Mouse (Mus musculus) lung, postnatal 0 days (tissue): ENCODE data around the gene Chn2. TPM values are rescaled to one million over a fixed set of nuclear protein-coding genes. Genes with fewer than 3 reads are reported as not detected.

Experiments used
- ATAC-seq: fragments of 200-750 bp; cut with Nextera tagmentation; 2 replicates; pipeline ENCODE4 v1.8.0; 2017; ENCODE audit warnings: moderate library complexity
- DNase-seq: peaks from one replicate; pipeline ENCODE4 v3.0.0-alpha.2; 2016; ENCODE audit warnings: low spot score
- H3K27ac ChIP-seq: fragments of 300-500 bp; sonication (generic); 2 replicates; pipeline ENCODE4 v1.5.1; 2014; ENCODE audit warnings: antibody characterized with exemption, mild to moderate bottlenecking, low read length, mixed read lengths
- H3K27me3 ChIP-seq: fragments of 300-500 bp; sonication (generic); replicated peaks from 2 replicates; pipeline ENCODE4 v1.6.1; 2014; ENCODE audit warnings: low read length, mixed read lengths; ENCODE audit not compliant: insufficient read depth
- H3K36me3 ChIP-seq: fragments of 300-500 bp; sonication (generic); 2 replicates; pipeline ENCODE4 v1.6.1; 2014; ENCODE audit warnings: low read length, mixed read lengths; ENCODE audit not compliant: insufficient read depth
- H3K4me1 ChIP-seq: fragments of 300-500 bp; sonication (generic); 2 replicates; pipeline ENCODE4 v1.6.1; 2014; ENCODE audit warnings: antibody characterized with exemption, low read depth, low read length, mixed read lengths; ENCODE audit not compliant: insufficient read depth
- H3K4me2 ChIP-seq: fragments of 300-500 bp; sonication (generic); replicated peaks from 2 replicates; pipeline ENCODE4 v1.6.1; 2014; ENCODE audit warnings: low read depth, mild to moderate bottlenecking, low read length, moderate library complexity, mixed read lengths
- H3K4me3 ChIP-seq: fragments of 300-500 bp; sonication (generic); 2 replicates; pipeline ENCODE4 v1.5.1; 2014; ENCODE audit warnings: low read depth, low read length
- H3K9ac ChIP-seq: fragments of 300-500 bp; sonication (generic); replicated peaks from 2 replicates; pipeline ENCODE4 v1.6.1; 2014; ENCODE audit warnings: low read depth, mild to moderate bottlenecking
- H3K9me3 ChIP-seq: fragments of 300-500 bp; sonication (generic); 2 replicates; pipeline ENCODE4 v1.6.1; 2016; ENCODE audit warnings: low read length, mixed read lengths
- CTCF ChIP-seq: IDR thresholded peaks from 2 replicates; pipeline ENCODE4 v1.5.1; 2016; ENCODE audit warnings: antibody characterized with exemption, mild to moderate bottlenecking
- EP300 ChIP-seq: IDR thresholded peaks from 2 replicates; pipeline ENCODE4 v1.6.1; 2016; ENCODE audit warnings: antibody characterized with exemption, mild to moderate bottlenecking, control low read depth
- WGBS: fragments of 180-500 bp; shearing (Covaris S2); extraction: QIAGEN DNeasy Blood & Tissue Kit; methylation state at CpG from one replicate; pipeline ENCODE4 v1.1.7; 2014; 5-methylcytosine and 5-hydroxymethylcytosine counted together
- polyA plus RNA-seq: library from polyadenylated mRNA; unstranded; fragments of >200 nt; fragmentation: Nextera tagmentation; extraction: Ambion mirVana; gene quantifications from 2 replicates; pipeline ENCODE4 v1.2.1, GENCODE M21; 2015

The Chn2 gene
- polyA plus RNA-seq, 1 experiment from 2014 or later: 6.8 TPM

GRCm38 (mm10) chr6:54023846-54024245, 15.5 kb upstream of the Chn2 start:
- Histone ChIP-seq H3K4me3 (no peak overlapping the region), H3K36me3 (no peaks in the 10 kb centered on the region), H3K4me2 (no peak overlapping the region), H3K27me3 (no peaks in the 10 kb centered on the region), H3K4me1 (no peaks in the 10 kb centered on the region), H3K9me3 (no peaks in the 10 kb centered on the region), H3K27ac (no peak overlapping the region), H3K9ac (no peak overlapping the region)
- 91% methylated on average over 5 of the region's 5 CpGs for WGBS
- ATAC-seq (no peak), DNase-seq (no peak)
- TF ChIP-seq EP300 (no peak), CTCF (no peak)

DNA sequence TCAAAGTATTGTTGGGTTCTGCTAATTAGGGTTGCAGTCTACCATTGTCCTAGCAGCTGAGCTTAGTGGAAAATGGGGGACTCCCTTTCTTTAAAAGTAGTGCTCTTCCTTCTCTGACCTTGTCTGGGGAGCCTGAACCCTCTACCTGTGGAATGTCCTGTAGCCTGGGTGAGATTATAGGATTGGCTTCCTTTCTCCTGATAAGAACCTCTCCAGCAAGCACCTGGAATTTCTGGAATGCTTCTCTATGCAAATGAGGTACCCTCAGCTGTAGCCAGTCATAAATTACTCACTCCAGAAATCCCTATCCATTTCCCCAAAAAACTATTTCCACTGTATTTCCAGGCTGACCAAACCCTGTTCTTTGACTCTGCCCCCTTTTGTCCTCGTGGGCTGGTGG, 10.6 kb upstream of the Chn2 start:
- WGBS: 44% methylated on average over 1 of the region's 1 CpGs
- ATAC-seq: peak; percentile 72

GRCm38 (mm10) chr6:54030351-54030750, 9.0 kb upstream of the Chn2 start:
- ATAC-seq: no peak; the same call in 1 of the 2 replicates
- TF ChIP-seq CTCF: no peak
- no peak for TF ChIP-seq EP300
- no peak overlapping the region for H3K4me3 ChIP-seq
- peak; percentile 44 for DNase-seq
- 0 out of 2 replicates have a peak overlapping the region, but pooled peaks have one; percentile 14 for H3K27ac ChIP-seq
- H3K36me3 ChIP-seq: no peaks in the 10 kb centered on the region
- no peak overlapping the region for H3K4me2 ChIP-seq
- H3K4me1 ChIP-seq: peaks cover 4% of the 10 kb centered on the region; the same call in 1 of the 2 replicates
- H3K9ac ChIP-seq: no peak overlapping the region
- H3K27me3 ChIP-seq: 0 out of 2 replicates have a peak, but pooled peaks cover 9% of the 10 kb centered on the region
- H3K9me3 ChIP-seq: peaks cover 5% of the 10 kb centered on the region; the same call in 1 of the 2 replicates

More for the DNA sequence above, 10.6 kb upstream of the Chn2 start:
- Histone ChIP-seq H3K27ac (no peak overlapping the region), H3K9me3 (peaks cover 5% of the 10 kb centered on the region; the same call in 1 of the 2 replicates), H3K27me3 (0 out of 2 replicates have a peak, but pooled peaks cover 4% of the 10 kb centered on the region), H3K9ac (no peak overlapping the region), H3K4me1 (peaks cover 4% of the 10 kb centered on the region; the same call in 1 of the 2 replicates), H3K4me2 (no peak overlapping the region), H3K36me3 (no peaks in the 10 kb centered on the region), H3K4me3 (no peak overlapping the region)
- DNase-seq: peak; percentile 67
- peak; percentile 89 for TF ChIP-seq EP300
- TF ChIP-seq CTCF: no peak

- Histone ChIP-seq H3K9ac (no peak overlapping the region), H3K27ac (no peak overlapping the region), H3K36me3 (no peaks in the 10 kb centered on the region), H3K4me3 (no peak overlapping the region), H3K27me3 (0 out of 2 replicates have a peak, but pooled peaks cover 13% of the 10 kb centered on the region), H3K9me3 (peaks cover 5% of the 10 kb centered on the region; the same call in 1 of the 2 replicates), H3K4me2 (no peak overlapping the region), H3K4me1 (peaks cover 4% of the 10 kb centered on the region; the same call in 1 of the 2 replicates)
- 63% methylated on average over 3 of the region's 3 CpGs for WGBS
- TF ChIP-seq CTCF (no peak), EP300 (peak; percentile 61)
- ATAC-seq: peak; percentile 62
- DNase-seq: peak; percentile 78
Measured at GRCm38 (mm10) chr6:54030776-54031175, 8.6 kb upstream of the Chn2 start.

DNA sequence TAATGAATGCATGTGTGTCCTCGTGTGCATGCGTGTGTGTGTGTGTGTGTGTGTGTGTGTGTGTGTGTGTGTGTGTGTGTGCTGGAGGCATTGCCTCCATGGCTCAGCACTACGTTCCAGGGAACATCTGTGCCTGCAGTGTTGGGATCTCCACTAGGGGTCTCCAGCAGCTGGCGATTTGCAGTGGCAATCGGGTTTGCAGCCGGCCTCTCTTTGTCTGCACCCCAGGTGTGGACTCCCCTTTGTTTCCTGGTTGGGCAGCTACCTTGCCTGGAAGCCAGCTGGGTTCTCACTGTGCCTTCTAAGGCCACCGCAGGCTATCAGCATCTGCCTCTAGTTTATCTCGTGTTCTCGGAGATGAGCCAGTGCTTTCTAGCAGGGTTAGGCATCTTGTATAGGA, 4.9 kb upstream of the Chn2 start:
- Histone ChIP-seq H3K4me3 (no peak overlapping the region), H3K27ac (no peak overlapping the region), H3K4me1 (peaks cover 12% of the 10 kb centered on the region; the same call in 1 of the 2 replicates), H3K4me2 (no peak overlapping the region), H3K27me3 (peaks cover 27% of the 10 kb centered on the region; the same call in 1 of the 2 replicates), H3K9me3 (peaks cover 5% of the 10 kb centered on the region; the same call in 1 of the 2 replicates), H3K36me3 (no peaks in the 10 kb centered on the region), H3K9ac (no peak overlapping the region)
- 5% methylated on average over 9 of the region's 9 CpGs for WGBS
- peak; percentile 34 for ATAC-seq
- peak; percentile 74 for DNase-seq
- TF ChIP-seq CTCF (peak; percentile 89), EP300 (no peak)

- H3K9ac ChIP-seq: no peak overlapping the region
- peaks cover 35% of the 10 kb centered on the region for H3K27me3 ChIP-seq
- no peaks in the 10 kb centered on the region for H3K9me3 ChIP-seq
- TF ChIP-seq CTCF: no peak
- no peak for TF ChIP-seq EP300
- no peaks in the 10 kb centered on the region for H3K36me3 ChIP-seq
- ATAC-seq: no peak
- 68% methylated on average over 3 of the region's 3 CpGs for WGBS
- peaks cover 15% of the 10 kb centered on the region for H3K4me1 ChIP-seq
- H3K4me2 ChIP-seq: no peak overlapping the region
- no peak overlapping the region for H3K27ac ChIP-seq
- H3K4me3 ChIP-seq: no peak overlapping the region
- DNase-seq: no peak
Measured at GRCm38 (mm10) chr6:54035548-54035947, 3.8 kb upstream of the Chn2 start.
